17 mouse cellular contexts compared by ENCODE assay signal in the genomic region with DNA sequence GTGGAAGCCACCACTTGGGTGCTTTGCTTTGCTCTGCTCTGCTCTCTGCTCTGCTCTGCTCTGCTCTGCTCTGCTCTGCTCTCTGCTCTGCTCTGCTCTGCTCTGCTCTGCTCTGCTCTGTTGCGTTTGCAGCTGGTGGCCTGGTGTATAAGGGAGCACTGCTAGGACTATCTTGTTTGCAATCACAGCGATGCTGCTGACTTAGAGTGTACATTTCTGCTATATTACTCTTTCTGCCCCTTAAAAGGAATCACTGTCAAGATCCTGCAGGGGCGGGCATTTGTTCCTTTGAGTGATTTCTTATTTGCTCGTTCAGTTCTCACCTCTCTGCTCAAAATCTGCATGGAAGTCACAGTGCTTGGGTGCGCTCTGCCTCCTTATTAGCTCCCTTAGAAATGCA.
"Had no signal": no experiment of that assay in that cellular context is flagged by ENCODE, and none has a peak within 500 bp of the region (broad histone marks: within the 10 kb centered on the region; RNA-seq: fewer than 3 reads in every experiment).

No protein-coding gene starts in this region.

- H3K27ac ChIP-seq: kidney, embryonic 15.5 days; left cerebral cortex, adult 2 months; limb, embryonic 12.5 days; liver, embryonic 13.5 days; lung, embryonic 15.5 days; midbrain, embryonic 12.5 days had no signal

- H3K4me2 ChIP-seq: kidney, embryonic 15.5 days; limb, embryonic 12.5 days; liver, embryonic 13.5 days; lung, embryonic 15.5 days; midbrain, embryonic 12.5 days had no signal

- DNase-seq: kidney, adult 2 months; kidney, postnatal 25 days; liver; liver, embryonic 13.5 days; liver, postnatal 0 days; lung, postnatal 14 days; retina, postnatal 1 day; right cerebral cortex, postnatal 4 days; spleen, adult 18-20 months; thymus, postnatal 14 days had no signal

- ATAC-seq: intestine, embryonic 16.5 days; liver, postnatal 0 days; midbrain, embryonic 16.5 days had no signal

- H3K9me3 ChIP-seq: kidney, embryonic 15.5 days; limb, embryonic 12.5 days; liver, embryonic 13.5 days; lung, embryonic 15.5 days; midbrain, embryonic 12.5 days had no signal

- H3K27me3 ChIP-seq: kidney, embryonic 15.5 days; limb, embryonic 12.5 days; lung, embryonic 15.5 days; midbrain, embryonic 12.5 days had no signal

- H3K36me3 ChIP-seq: kidney, embryonic 15.5 days; limb, embryonic 12.5 days; liver, embryonic 13.5 days; lung, embryonic 15.5 days; midbrain, embryonic 12.5 days had no signal

- H3K9ac ChIP-seq: kidney, embryonic 15.5 days; limb, embryonic 12.5 days; liver, embryonic 13.5 days; liver, postnatal 0 days; lung, embryonic 15.5 days; midbrain, embryonic 12.5 days had no signal

- H3K4me3 ChIP-seq: kidney, embryonic 15.5 days; left cerebral cortex, adult 2 months; limb, embryonic 12.5 days; liver, embryonic 13.5 days; lung, embryonic 15.5 days; midbrain, embryonic 12.5 days had no signal

- H3K4me1 ChIP-seq: limb, embryonic 12.5 days had no signal
